Mouse (Mus musculus) erythroblast, embryonic 14.5 days (primary cell): ENCODE results near the gene Fam210b.

Experiments used
- GATA1 ChIP-seq: IDR thresholded peaks from 2 replicates; pipeline ENCODE4 v1.6.1; 2012; ENCODE audit warnings: low read length, inconsistent platforms, mixed read lengths
- TAL1 ChIP-seq: IDR thresholded peaks from 3 replicates; pipeline ENCODE4 v1.6.1; 2012; ENCODE audit warnings: low read length, inconsistent platforms, mixed read lengths

- TF ChIP-seq TAL1, result no peak
- no peak for TF ChIP-seq GATA1
Measured at GRCm38 (mm10) chr2:172384715-172385114, 39.4 kb downstream of the Fam210b start.
